Mouse (Mus musculus): Measurements from ENCODE around the gene Elf3. TPM values are rescaled to one million over a fixed set of nuclear protein-coding genes. Genes with fewer than 3 reads are reported as not detected.

Elf3 gene
- 0.52 and 0.59 TPM in 2 replicates for polyA plus RNA-seq (2015; fragmentation: Nextera tagmentation; extraction: Ambion mirVana)

DNA sequence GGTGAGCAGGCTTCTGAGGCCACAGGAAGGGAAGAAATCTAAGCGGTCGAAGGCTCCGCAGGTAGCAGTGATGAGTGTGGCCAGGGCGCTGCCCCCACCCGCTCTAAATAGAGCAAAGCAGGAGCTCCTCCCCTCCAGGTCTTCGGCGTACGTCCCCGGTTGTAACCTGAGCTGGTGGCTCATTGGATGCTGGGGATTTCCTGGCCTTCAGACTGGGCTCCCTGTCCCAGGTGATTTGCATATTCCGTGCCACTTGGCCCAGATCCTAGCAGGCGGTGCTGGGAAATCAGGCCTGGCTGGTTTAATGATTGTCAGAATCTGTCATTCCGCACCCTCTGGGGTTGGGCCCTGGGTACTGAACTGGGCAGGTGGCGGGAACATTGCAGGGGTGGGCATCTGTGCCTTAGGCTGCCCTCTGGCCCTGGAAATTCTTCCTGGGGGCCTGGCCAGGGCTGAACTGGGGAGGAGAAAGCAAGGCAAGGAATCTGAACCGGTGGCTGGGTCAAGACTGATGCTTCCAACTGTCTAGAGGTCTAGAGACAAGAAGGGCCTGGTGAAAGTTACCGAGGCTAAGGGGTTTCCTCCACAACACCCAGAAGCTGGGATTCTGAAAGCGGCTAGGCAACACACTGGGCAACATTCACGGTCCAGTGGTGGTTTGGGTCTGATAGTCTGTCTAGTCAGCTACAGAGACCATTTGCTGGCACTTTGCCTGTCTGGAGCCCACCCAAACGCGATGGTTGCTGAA, at the start of gene Elf3:
TSS of gene Elf3 (minus strand) at position 189 of the 748 bp plus-strand sequence.
- 7% methylated on average over 19 of the region's 19 CpGs for WGBS
- H3K9ac ChIP-seq = peak within 1 kb of the TSS; percentile 61
- peaks cover 16% of the 10 kb centered on the region for H3K4me1 ChIP-seq (replicated peaks)
- no peaks in the 10 kb centered on the region for H3K9me3 ChIP-seq
- peak within 1 kb of the TSS; percentile 56; the same call in 1 of the 2 replicates for H3K27ac ChIP-seq (replicated peaks)
- peak within 1 kb of the TSS; percentile 50 for H3K4me2 ChIP-seq
- ATAC-seq (ENCODE audit: low read depth) = peak; percentile 66; the same call in 1 of the 2 replicates
- peaks cover 23% of the 10 kb centered on the region for H3K36me3 ChIP-seq
- H3K27me3 ChIP-seq = no peaks in the 10 kb centered on the region
- H3K4me3 ChIP-seq = 0 out of 2 replicates have a peak within 1 kb of the TSS, but pooled peaks have one; percentile 12

DNA sequence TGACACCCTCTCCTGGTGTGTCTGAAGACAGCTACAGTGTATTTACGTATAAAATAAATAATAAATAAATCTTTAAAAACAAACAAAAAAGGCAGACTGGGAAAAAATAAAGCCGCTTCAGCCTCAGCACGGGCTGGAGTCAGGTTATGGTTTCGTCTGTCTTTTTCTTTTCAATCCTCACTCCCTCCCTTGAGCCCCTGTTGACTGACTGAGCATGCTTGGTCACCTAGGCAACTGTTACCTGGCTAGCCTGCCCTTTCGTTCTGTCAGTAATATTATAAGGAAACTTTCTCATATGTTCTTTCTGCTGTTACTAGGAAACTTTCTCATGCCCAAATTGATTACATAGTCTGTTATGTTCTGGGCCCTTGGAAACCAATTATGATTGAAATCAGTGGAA, 32.5 kb upstream of the Elf3 start:
- Histone ChIP-seq H3K9ac (no peak overlapping the region), H3K27ac (replicated peaks) (no peak overlapping the region)
- ATAC-seq (ENCODE audit: low read depth) = no peak

DNA sequence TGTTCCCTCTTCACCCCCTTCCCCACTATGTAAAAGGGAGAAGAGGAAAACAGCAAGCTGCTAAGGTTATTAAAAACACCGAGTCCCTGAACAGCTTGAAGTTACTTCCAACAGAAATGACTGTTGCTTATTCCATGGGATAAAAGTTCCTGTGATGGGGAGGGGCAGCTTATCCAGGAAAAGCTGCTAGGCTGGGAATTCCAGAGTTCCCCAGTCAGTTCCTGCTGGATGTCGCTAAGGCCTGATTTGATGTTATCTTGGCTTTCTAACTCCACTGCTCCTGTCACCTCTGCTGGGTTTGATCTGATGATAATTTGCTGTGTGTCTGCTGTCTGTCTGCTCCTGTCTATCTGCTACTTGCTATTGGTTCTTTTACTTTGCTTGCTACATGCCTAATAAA, 27.9 kb upstream of the Elf3 start:
- Histone ChIP-seq H3K9ac (no peak overlapping the region), H3K27me3 (no peaks in the 10 kb centered on the region), H3K4me2 (no peak overlapping the region), H3K36me3 (no peaks in the 10 kb centered on the region), H3K4me1 (replicated peaks) (peaks cover 21% of the 10 kb centered on the region), H3K27ac (replicated peaks) (no peak overlapping the region), H3K9me3 (no peaks in the 10 kb centered on the region), H3K4me3 (no peak overlapping the region)
- 82% methylated on average over 2 of the region's 2 CpGs for WGBS
- no peak for ATAC-seq (ENCODE audit: low read depth)

More for the DNA sequence above, 32.5 kb upstream of the Elf3 start:
- Histone ChIP-seq H3K27me3 (no peaks in the 10 kb centered on the region), H3K36me3 (peaks cover 30% of the 10 kb centered on the region), H3K4me3 (no peak overlapping the region), H3K4me2 (no peak overlapping the region), H3K9me3 (no peaks in the 10 kb centered on the region), H3K4me1 (replicated peaks) (no peaks in the 10 kb centered on the region)
- 84% methylated on average over 5 of the region's 5 CpGs for WGBS

DNA sequence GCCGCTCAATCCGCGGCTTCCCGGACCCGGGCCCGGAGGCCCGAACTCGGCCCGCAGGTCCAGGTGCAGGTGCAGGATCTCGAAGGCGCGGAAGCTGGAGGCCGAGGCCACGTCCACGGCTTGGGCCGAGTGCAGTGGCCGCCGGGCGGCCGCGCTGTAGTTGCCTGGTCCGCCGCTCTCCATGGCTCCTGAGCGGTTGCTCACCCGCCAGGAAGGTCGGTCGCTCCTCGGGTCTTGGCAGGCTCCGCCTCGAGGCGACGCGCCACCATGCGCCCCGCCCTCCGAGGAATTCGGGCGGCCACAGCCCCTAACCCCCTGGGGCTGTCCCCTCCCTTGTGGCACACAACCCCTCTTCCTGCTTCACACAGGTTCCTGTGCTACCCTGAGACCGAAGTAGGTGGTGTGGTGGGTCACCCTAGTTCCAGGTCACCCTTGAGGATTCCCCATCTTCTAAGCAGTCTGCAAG, 25.5 kb upstream of the Elf3 start, which contains the start of gene Rnpep:
TSS of gene Rnpep (minus strand) at position 259 of the 466 bp plus-strand sequence.
- WGBS = under 1% methylated on average over 33 of the region's 39 CpGs
- Histone ChIP-seq H3K4me2 (peak within 1 kb of the TSS; percentile 66), H3K27me3 (no peaks in the 10 kb centered on the region), H3K9ac (peak within 1 kb of the TSS; percentile 95), H3K36me3 (peaks cover under 1% of the 10 kb centered on the region; the same call in 1 of the 2 replicates), H3K4me3 (peak within 1 kb of the TSS; percentile 80), H3K4me1 (replicated peaks) (peaks cover 31% of the 10 kb centered on the region), H3K27ac (replicated peaks) (peak within 1 kb of the TSS; percentile 90), H3K9me3 (no peaks in the 10 kb centered on the region)
- peak; percentile 93 for ATAC-seq (ENCODE audit: low read depth)

DNA sequence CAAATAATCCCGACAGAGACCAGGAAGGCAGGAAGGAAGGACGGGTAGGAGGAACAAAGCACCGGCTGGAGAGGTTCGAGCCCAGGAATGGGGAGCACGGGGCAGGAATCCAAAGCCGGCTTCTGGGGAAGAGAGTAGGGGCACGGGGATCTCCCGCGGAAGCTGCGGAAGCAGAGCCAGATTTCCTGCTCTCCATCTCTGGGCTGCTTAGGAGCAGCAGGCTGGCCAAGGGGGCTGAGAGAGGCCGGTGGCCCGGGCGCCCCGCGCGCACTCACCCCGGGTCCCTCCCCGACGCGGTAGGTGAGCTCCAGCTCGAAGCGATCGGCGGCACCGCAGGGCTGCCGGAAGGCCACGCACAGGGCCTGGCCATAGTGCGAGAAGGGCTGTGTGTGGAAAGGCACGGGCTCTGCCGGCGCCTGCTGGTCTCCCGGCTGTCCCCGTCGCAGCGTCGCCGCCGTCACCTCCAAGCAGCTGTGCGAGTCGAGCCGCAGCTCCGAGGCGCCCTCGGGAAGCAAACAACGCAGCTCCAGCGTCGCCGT, 25.0 kb upstream of the Elf3 start:
- Histone ChIP-seq H3K4me1 (replicated peaks) (peaks cover 31% of the 10 kb centered on the region), H3K36me3 (peaks cover 6% of the 10 kb centered on the region), H3K9me3 (no peaks in the 10 kb centered on the region), H3K27ac (replicated peaks) (peak overlapping the region; percentile 90), H3K4me3 (peak overlapping the region; percentile 80), H3K9ac (peak overlapping the region; percentile 95), H3K4me2 (peak overlapping the region; percentile 66), H3K27me3 (no peaks in the 10 kb centered on the region)
- ATAC-seq (ENCODE audit: low read depth) = peak; percentile 87
- WGBS = under 1% methylated on average over 48 of the region's 48 CpGs

DNA sequence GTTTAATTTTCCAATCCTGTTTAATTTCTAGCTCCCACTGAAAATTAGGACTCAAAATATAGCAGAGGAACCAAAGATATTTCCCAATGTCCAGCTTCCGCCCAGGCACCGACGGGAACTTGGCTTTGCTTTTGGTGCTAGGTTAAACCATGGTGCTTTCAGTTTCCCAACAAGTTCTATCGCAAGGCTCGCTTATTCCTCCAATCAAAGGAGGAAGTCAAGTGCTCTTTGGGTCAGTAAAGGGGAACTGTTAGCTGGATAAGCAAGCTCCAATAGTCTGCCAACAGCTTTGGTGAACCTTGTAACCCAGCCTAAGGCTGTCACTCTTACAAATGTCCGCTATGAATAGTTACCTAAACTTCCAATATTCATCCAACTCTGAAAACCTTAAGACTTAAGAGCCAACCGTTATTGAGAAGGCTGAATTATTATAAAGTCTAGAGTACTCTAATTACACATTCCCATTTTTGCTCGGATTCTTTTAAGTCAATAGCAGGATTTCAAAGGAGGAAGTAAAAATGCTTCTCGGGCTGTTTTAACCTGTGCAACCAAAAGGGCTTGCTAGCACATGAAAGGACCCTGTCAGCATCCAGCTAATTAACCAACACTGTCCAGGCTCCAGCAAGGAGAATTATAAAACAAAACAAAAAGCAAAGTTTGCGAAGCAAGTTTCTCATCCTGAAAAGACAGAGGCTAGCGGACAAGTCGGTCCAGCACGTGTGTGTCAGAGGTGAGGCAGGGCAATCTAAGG, 24.3 kb upstream of the Elf3 start:
- Histone ChIP-seq H3K36me3 (peaks cover 12% of the 10 kb centered on the region), H3K9ac (peak overlapping the region; percentile 95), H3K4me1 (replicated peaks) (peaks cover 31% of the 10 kb centered on the region), H3K4me2 (peak overlapping the region; percentile 66), H3K27ac (replicated peaks) (peak overlapping the region; percentile 90), H3K9me3 (no peaks in the 10 kb centered on the region), H3K27me3 (no peaks in the 10 kb centered on the region), H3K4me3 (peak overlapping the region; percentile 80)
- no peak for ATAC-seq (ENCODE audit: low read depth)
- 41% methylated on average over 13 of the region's 13 CpGs for WGBS

DNA sequence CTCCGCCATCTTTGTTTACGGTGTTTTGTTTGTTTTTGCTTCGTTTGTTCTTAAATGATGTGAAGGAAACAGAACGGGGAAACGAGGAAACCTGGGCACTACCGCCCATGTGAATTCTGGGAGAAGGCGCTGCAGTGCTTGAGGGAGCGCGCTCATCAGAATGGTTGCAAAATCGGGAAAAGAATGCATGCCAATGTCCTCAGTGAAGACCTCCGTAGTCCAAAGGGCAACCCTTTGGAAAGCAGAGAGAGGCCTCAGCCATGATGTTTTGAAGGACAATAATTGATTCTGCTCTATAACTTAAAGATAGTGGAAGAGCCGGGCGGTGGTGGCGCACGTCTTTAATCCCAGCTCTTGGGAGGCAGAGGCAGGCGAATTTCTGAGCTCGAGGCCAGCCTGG, 23.5 kb upstream of the Elf3 start:
- no peak overlapping the region for H3K4me3 ChIP-seq
- H3K27me3 ChIP-seq = no peaks in the 10 kb centered on the region
- no peak overlapping the region for H3K9ac ChIP-seq
- peaks cover 21% of the 10 kb centered on the region for H3K36me3 ChIP-seq
- H3K27ac ChIP-seq (replicated peaks) = no peak overlapping the region
- no peak for ATAC-seq (ENCODE audit: low read depth)
- peak overlapping the region; percentile 66 for H3K4me2 ChIP-seq
- WGBS = 95% methylated on average over 17 of the region's 17 CpGs
- no peaks in the 10 kb centered on the region for H3K9me3 ChIP-seq
- peaks cover 31% of the 10 kb centered on the region for H3K4me1 ChIP-seq (replicated peaks)

DNA sequence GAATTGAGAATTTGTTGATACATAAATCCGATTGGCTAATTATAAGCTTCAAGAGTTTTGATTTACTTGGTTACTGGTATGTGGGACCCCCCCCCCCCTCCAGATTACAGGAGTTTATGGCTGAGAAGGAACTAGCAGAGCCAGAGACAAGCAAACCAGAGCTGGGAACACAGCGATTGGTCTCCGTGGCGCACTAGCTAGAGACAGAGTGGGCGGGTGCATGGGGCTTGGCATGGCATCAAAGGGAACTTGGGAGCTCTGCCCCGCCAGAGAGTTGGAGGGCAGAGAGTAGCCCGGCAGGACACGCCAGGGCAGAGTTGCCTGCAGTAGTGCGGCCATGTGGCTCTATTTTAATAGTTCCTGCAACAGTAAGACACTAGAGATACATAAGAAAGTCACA, 22.3 kb upstream of the Elf3 start:
- no peak overlapping the region for H3K9ac ChIP-seq
- H3K4me1 ChIP-seq (replicated peaks) = peaks cover 31% of the 10 kb centered on the region
- 80% methylated on average over 9 of the region's 9 CpGs for WGBS
- H3K4me2 ChIP-seq = no peak overlapping the region
- no peak overlapping the region for H3K4me3 ChIP-seq
- no peak overlapping the region for H3K27ac ChIP-seq (replicated peaks)
- no peaks in the 10 kb centered on the region for H3K9me3 ChIP-seq
- ATAC-seq (ENCODE audit: low read depth) = no peak
- H3K36me3 ChIP-seq = peaks cover 32% of the 10 kb centered on the region
- H3K27me3 ChIP-seq = no peaks in the 10 kb centered on the region

DNA sequence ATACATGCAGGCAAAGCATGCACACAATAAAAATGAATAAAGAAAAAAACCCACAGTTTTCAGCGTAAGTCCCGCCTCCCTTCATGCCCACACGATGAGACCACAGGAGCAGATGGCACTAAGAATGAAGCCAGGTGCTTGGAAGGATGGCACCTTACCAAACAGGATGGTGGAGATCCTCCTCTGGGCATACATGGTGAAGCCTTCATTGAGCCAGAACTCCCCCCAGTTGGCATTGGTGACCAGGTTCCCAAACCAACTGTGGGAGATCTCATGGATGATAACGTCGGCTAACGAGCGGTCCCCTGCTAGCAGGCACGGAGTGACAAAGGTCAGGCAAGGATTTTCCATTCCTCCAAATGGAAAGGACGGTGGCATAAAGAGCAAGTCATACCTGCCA, 13.0 kb upstream of the Elf3 start:
- Histone ChIP-seq H3K27me3 (no peaks in the 10 kb centered on the region), H3K4me1 (replicated peaks) (no peaks in the 10 kb centered on the region), H3K9me3 (no peaks in the 10 kb centered on the region), H3K27ac (replicated peaks) (no peak overlapping the region), H3K4me3 (no peak overlapping the region), H3K9ac (no peak overlapping the region), H3K36me3 (peaks cover 81% of the 10 kb centered on the region), H3K4me2 (no peak overlapping the region)
- ATAC-seq (ENCODE audit: low read depth) = no peak
- WGBS = 90% methylated on average over 9 of the region's 9 CpGs

DNA sequence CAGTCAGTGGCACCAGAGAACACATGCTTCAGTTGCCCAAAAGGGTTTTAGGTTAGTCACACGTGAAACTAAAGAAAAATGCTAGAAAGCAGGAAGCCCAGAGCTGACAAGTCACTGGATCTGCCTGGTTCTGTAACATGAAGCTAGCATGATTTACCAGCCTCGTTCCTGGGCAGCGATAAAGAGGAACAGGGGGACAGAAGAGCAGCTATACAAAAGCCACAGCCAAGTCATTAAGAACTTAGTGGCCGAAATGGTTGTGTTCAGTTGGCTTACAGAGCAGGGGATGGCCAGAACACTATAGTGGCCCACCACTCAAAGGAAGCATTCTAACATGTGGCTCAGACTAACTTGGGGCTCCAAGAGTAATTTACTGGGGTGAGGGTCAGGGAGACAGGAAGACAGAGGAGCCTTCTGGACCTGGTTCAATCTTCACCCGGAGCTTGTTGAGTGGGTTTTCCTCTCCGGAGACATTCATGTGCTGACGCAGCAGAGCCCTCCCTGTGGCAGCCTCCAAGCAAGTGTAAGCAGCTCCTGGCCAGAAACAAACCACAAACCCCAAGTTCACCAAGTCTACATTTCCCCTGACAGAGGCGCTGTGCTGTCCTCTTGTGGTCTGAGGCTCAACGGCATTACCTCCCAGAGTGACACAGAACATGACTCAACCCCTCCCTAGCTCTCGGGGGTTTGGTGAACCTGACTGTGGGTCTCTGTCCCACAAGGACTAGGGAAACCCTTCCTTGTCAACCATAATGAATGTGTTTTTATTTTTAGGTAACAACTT, 9.5 kb upstream of the Elf3 start:
- no peak for ATAC-seq (ENCODE audit: low read depth)
- Histone ChIP-seq H3K36me3 (peaks cover 90% of the 10 kb centered on the region), H3K4me3 (no peak overlapping the region), H3K9ac (no peak overlapping the region), H3K9me3 (no peaks in the 10 kb centered on the region), H3K27ac (replicated peaks) (no peak overlapping the region), H3K4me1 (replicated peaks) (no peaks in the 10 kb centered on the region), H3K4me2 (no peak overlapping the region), H3K27me3 (no peaks in the 10 kb centered on the region)
- WGBS = 88% methylated on average over 10 of the region's 10 CpGs

DNA sequence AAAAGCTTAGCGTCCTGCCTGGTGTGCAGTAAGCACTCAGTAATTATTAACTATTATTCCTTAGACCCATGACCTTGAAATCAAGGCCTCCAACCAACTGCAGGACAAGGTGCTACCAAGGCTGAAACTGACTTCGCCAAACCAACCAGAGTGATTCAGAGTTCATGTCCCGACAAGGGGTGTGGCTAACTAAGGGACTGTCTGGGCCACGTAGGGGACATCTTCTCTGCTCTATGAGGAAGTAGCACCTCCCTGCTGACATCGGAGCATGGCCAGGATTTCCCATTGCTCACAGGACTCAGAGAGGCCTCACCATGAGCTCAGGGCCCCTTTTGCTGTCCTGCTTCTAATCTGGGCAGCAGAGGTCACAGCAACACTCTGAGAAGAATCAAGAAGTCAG, 7.5 kb upstream of the Elf3 start:
- no peak overlapping the region for H3K4me2 ChIP-seq
- peaks cover 87% of the 10 kb centered on the region for H3K36me3 ChIP-seq
- no peak overlapping the region for H3K27ac ChIP-seq (replicated peaks)
- H3K4me3 ChIP-seq = no peak overlapping the region
- no peaks in the 10 kb centered on the region for H3K4me1 ChIP-seq (replicated peaks)
- ATAC-seq (ENCODE audit: low read depth) = no peak
- 89% methylated on average over 5 of the region's 5 CpGs for WGBS
- no peaks in the 10 kb centered on the region for H3K9me3 ChIP-seq
- H3K27me3 ChIP-seq = no peaks in the 10 kb centered on the region
- no peak overlapping the region for H3K9ac ChIP-seq
